Mouse (Mus musculus) forebrain, postnatal 0 days (tissue): ENCODE data around the gene Tbl3. TPM values are rescaled to one million over a fixed set of nuclear protein-coding genes. Genes with fewer than 3 reads are reported as not detected.
"Not testable (repeated sequence)": the region's sequence is repeated elsewhere in the genome, so short reads cannot be mapped to it uniquely, and the experiment has no call there.

Source experiments
- ATAC-seq: fragments of 200-750 bp; cut with Nextera tagmentation; 2 replicates; pipeline ENCODE4 v1.8.0; 2017; ENCODE audit warnings: mild to moderate bottlenecking, moderate library complexity
- DNase-seq: peaks from one replicate; pipeline ENCODE4 v3.0.0-alpha.2; 2015
- H3K27ac ChIP-seq: fragments of 300-500 bp; sonication (generic); 2 replicates; pipeline ENCODE4 v1.5.1; 2014; ENCODE audit warnings: low read depth, mild to moderate bottlenecking, antibody characterized with exemption, low read length, moderate library complexity, mixed read lengths
- H3K27me3 ChIP-seq: fragments of 300-500 bp; sonication (generic); 2 replicates; pipeline ENCODE4 v1.6.1; 2014; ENCODE audit warnings: mild to moderate bottlenecking, low read length, mixed read lengths; ENCODE audit not compliant: insufficient read depth
- H3K36me3 ChIP-seq: fragments of 300-500 bp; sonication (generic); 2 replicates; pipeline ENCODE4 v1.6.1; 2014; ENCODE audit warnings: mild to moderate bottlenecking, moderate library complexity; ENCODE audit not compliant: insufficient read depth
- H3K4me1 ChIP-seq: fragments of 300-500 bp; sonication (generic); 2 replicates; pipeline ENCODE4 v1.6.1; 2014; ENCODE audit warnings: antibody characterized with exemption; ENCODE audit not compliant: insufficient read depth
- H3K4me2 ChIP-seq: fragments of 300-500 bp; sonication (generic); 2 replicates; pipeline ENCODE4 v1.6.1; 2014; ENCODE audit warnings: low read depth, mild to moderate bottlenecking, moderate library complexity
- H3K4me3 ChIP-seq: fragments of 300-500 bp; sonication (generic); 2 replicates; pipeline ENCODE4 v1.5.1; 2014; ENCODE audit warnings: low read depth, low read length, mixed read lengths
- H3K9ac ChIP-seq: fragments of 300-500 bp; sonication (generic); 2 replicates; pipeline ENCODE4 v1.6.1; 2014; ENCODE audit warnings: mild to moderate bottlenecking
- H3K9me3 ChIP-seq: fragments of 300-500 bp; sonication (generic); 2 replicates; pipeline ENCODE4 v1.6.1; 2016; ENCODE audit warnings: low read length
- CTCF ChIP-seq: sonication (generic); IDR thresholded peaks from 2 replicates; pipeline ENCODE4 v1.5.1; 2016; ENCODE audit warnings: antibody characterized with exemption, control low read depth, low read depth
- WGBS: fragments of 180-500 bp; shearing (Covaris S2); extraction: QIAGEN DNeasy Blood & Tissue Kit; methylation state at CpG from one replicate; pipeline ENCODE4 v1.1.7; 2014; 5-methylcytosine and 5-hydroxymethylcytosine counted together
- polyA plus RNA-seq: library from polyadenylated mRNA; unstranded; fragments of >200 nt; fragmentation: Nextera tagmentation; extraction: Ambion mirVana; gene quantifications from 2 replicates; pipeline ENCODE4 v1.2.1, GENCODE M21; 2015
- total RNA-seq: library from RNA; depleted of rRNA; stranded (reverse); fragments of >200 nt; gene quantifications from 2 replicates; pipeline ENCODE4 v1.2.3, GENCODE M21; 2014

Gene Tbl3
- total and polyA plus RNA-seq, 2 experiments from 2014 or later = 39.0 to 48.0 TPM

GRCm38 (mm10) chr17:24676187-24676586 is 31.3 kb downstream of the Tbl3 start:
- Histone ChIP-seq H3K9ac (no peak overlapping the region), H3K4me2 (no peak overlapping the region), H3K4me1 (peaks cover under 1% of the 10 kb centered on the region; the same call in 1 of the 2 replicates), H3K9me3 (no peaks in the 10 kb centered on the region), H3K4me3 (no peak overlapping the region), H3K27me3 (no peaks in the 10 kb centered on the region), H3K27ac (no peak overlapping the region), H3K36me3 (peaks cover 46% of the 10 kb centered on the region)
- ATAC-seq = peak; percentile 60
- WGBS = 49% methylated on average over 2 of the region's 2 CpGs
- peak; percentile 81 for TF ChIP-seq CTCF
- DNase-seq = peak; percentile 72

DNA sequence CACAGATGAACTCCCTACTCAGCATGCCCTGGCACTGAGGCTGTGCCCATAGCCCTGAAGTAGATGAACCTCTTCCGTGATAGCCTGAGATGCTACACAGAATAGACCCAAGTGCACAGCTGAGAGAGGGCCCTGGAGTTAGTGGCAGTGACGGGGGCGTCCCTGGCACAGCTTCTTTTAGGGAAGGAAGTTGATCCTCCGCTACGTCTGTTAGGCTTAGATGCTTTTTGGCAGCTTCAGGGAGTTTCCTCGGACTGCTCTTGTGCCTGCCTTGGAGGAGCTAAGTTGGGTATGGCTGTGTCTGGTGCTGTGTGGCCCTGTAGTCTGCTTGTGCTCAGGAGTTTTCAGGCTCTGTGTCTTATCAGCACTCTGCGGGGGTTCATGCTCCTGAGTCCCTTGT is 33.2 kb downstream of the Tbl3 start:
- no peak overlapping the region for H3K9ac ChIP-seq
- ATAC-seq (no peak), DNase-seq (no peak)
- H3K4me1 ChIP-seq = peaks cover 9% of the 10 kb centered on the region; the same call in 1 of the 2 replicates
- H3K27ac ChIP-seq = no peak overlapping the region
- H3K9me3 ChIP-seq = no peaks in the 10 kb centered on the region
- no peak for TF ChIP-seq CTCF
- H3K27me3 ChIP-seq = no peaks in the 10 kb centered on the region
- no peak overlapping the region for H3K4me2 ChIP-seq
- H3K4me3 ChIP-seq = no peak overlapping the region
- WGBS = 65% methylated on average over 7 of the region's 7 CpGs
- H3K36me3 ChIP-seq = peaks cover 27% of the 10 kb centered on the region

GRCm38 (mm10) chr17:24672141-24672540 is 35.3 kb downstream of the Tbl3 start:
- no peaks in the 10 kb centered on the region for H3K27me3 ChIP-seq
- TF ChIP-seq CTCF = no peak
- no peak overlapping the region for H3K4me3 ChIP-seq
- ATAC-seq (no peak), DNase-seq (no peak)
- H3K36me3 ChIP-seq = peaks cover 7% of the 10 kb centered on the region
- H3K4me1 ChIP-seq = peaks cover 15% of the 10 kb centered on the region
- WGBS = 37% methylated on average over 5 of the region's 5 CpGs
- no peaks in the 10 kb centered on the region for H3K9me3 ChIP-seq
- H3K27ac ChIP-seq = no peak overlapping the region
- H3K9ac ChIP-seq = no peak overlapping the region
- H3K4me2 ChIP-seq = no peak overlapping the region

DNA sequence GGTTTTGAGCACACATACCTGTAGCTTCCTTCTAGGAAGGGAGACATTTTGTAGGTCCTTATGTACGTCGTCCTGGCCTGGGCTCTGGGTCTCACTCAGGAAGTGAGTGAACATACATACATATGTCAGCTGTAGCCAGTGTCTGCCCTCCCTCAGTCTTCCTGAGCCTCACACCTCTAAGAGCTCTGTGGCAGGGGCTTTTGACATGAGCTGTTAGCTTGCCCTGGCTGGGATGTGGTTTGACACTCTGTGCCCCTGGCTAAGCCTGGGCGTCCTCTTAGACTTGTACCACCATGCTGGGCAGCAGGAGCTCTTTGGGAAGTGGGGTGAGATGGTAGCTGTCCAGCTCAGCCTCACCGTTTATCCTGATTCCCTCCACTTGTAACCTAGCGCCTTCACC is 36.1 kb downstream of the Tbl3 start:
- Histone ChIP-seq H3K9me3 (no peaks in the 10 kb centered on the region), H3K4me1 (peaks cover 15% of the 10 kb centered on the region), H3K9ac (no peak overlapping the region), H3K4me3 (no peak overlapping the region), H3K4me2 (peak overlapping the region; percentile 67; the same call in 1 of the 2 replicates), H3K36me3 (no peaks in the 10 kb centered on the region), H3K27me3 (no peaks in the 10 kb centered on the region), H3K27ac (no peak overlapping the region)
- WGBS = 76% methylated on average over 5 of the region's 5 CpGs
- TF ChIP-seq CTCF = no peak
- ATAC-seq (no peak), DNase-seq (no peak)

- H3K4me2 ChIP-seq = peak overlapping the region; percentile 67
- no peak for ATAC-seq
- H3K27ac ChIP-seq = peak overlapping the region; percentile 88; the same call in 1 of the 2 replicates
- peak overlapping the region; percentile 97 for H3K9ac ChIP-seq
- no peaks in the 10 kb centered on the region for H3K36me3 ChIP-seq
- no peaks in the 10 kb centered on the region for H3K27me3 ChIP-seq
- no peak for DNase-seq
- H3K4me3 ChIP-seq = peak overlapping the region; percentile 99
- TF ChIP-seq CTCF = no peak
- H3K9me3 ChIP-seq = no peaks in the 10 kb centered on the region
- WGBS = 8% methylated on average over 8 of the region's 8 CpGs
- H3K4me1 ChIP-seq = peaks cover 15% of the 10 kb centered on the region
These were observed 37.1 kb downstream of the Tbl3 start for GRCm38 (mm10) chr17:24670246-24670844.

GRCm38 (mm10) chr17:24669545-24670245 is 37.8 kb downstream of the Tbl3 start, which contains the start of gene Zfp598:
Gene Zfp598, plus strand, starts transcription at chr17:24669687.
- no peaks in the 10 kb centered on the region for H3K9me3 ChIP-seq
- H3K27me3 ChIP-seq = no peaks in the 10 kb centered on the region
- H3K4me1 ChIP-seq = peaks cover 15% of the 10 kb centered on the region
- no peaks in the 10 kb centered on the region for H3K36me3 ChIP-seq
- H3K9ac ChIP-seq = peak within 1 kb of the TSS; percentile 97
- peak; percentile 97 for DNase-seq
- H3K27ac ChIP-seq = peak within 1 kb of the TSS; percentile 88
- peak within 1 kb of the TSS; percentile 67 for H3K4me2 ChIP-seq
- ATAC-seq = peak; percentile 100
- peak; percentile 14; the same call in 1 of the 2 replicates for TF ChIP-seq CTCF
- 2% methylated on average over 63 of the region's 80 CpGs for WGBS
- peak within 1 kb of the TSS; percentile 99 for H3K4me3 ChIP-seq

DNA sequence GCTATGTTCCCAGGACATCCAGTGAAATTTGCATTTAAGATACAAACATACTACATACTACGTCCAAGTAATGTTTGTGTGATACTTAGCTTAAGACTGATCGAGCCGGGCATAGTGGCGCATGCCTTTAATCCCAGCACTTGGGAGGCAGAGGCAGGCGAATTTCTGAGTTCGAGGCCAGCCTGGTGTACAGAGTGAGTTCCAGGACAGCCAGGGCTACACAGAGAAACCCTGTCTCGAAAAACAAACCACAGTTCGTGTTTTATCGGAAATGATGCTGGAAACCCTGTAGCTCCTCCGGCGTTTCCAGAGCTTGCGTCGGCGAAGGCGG is 38.3 kb downstream of the Tbl3 start:
- peak overlapping the region; percentile 97 for H3K9ac ChIP-seq
- DNase-seq, ATAC-seq, H3K27me3 ChIP-seq, H3K9me3 ChIP-seq, H3K36me3 ChIP-seq: not testable (repeated sequence)
- H3K4me2 ChIP-seq = peak overlapping the region; percentile 67
- WGBS = 11% methylated on average over 15 of the region's 15 CpGs
- peak overlapping the region; percentile 88 for H3K27ac ChIP-seq
- peaks cover 15% of the 10 kb centered on the region for H3K4me1 ChIP-seq
- H3K4me3 ChIP-seq = peak overlapping the region; percentile 99
